Mouse (Mus musculus): Measurements from ENCODE around the gene Spaca7. TPM values are rescaled to one million over a fixed set of nuclear protein-coding genes. Genes with fewer than 3 reads are reported as not detected.
A peak's percentile ranks its signal among the peaks of the same experiment; 100 is the strongest.
"Not testable (repeated sequence)": the region's sequence is repeated elsewhere in the genome, so short reads cannot be mapped to it uniquely, and the experiment has no call there.

The Spaca7 gene
- polyA plus RNA-seq, 1 experiment = not detected

DNA sequence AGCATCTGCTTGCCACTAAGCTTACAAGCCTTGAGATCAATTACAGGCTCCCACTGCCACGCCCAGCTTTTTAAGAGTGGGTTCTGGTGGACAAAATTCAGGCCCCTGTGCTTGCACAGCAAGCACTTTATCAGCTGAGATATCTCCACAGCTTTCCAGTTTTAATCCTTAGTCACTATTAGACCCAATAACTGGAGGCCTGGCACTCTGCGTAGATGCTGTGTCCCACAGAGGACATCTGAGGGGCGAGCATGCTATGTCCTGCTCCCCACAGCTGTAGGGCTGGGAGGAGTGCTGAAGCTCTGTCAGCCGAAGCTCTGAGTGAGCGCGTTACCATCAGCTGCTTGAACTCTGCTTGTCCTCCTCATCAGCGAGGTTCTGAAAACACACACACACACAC is 6.3 kb upstream of the Spaca7 start:
- Histone ChIP-seq H3K79me3 (ENCODE audit: low read depth) (no peaks in the 10 kb centered on the region), H3ac (ENCODE audit: control insufficient read depth, insufficient read length, low read depth) (no peak overlapping the region), H3K4me3 (ENCODE audit: insufficient read depth, poor library complexity, severe bottlenecking) (no peak overlapping the region), H3K79me2 (ENCODE audit: control insufficient read depth, insufficient read depth) (no peaks in the 10 kb centered on the region), H3K27me3 (ENCODE audit: control insufficient read depth, insufficient read depth, insufficient read length) (peaks cover 12% of the 10 kb centered on the region), H3K36me3 (ENCODE audit: control insufficient read depth, insufficient read depth) (no peaks in the 10 kb centered on the region)
- TF ChIP-seq MYOG (IDR thresholded peaks at IDR 0.05; ENCODE audit: control insufficient read depth, extremely low read depth, insufficient read length) = no peak
- TF ChIP-seq CEBPB (IDR thresholded peaks at IDR 0.05; ENCODE audit: low read depth) = no peak
- TF ChIP-seq FOSL1 (IDR thresholded peaks at IDR 0.05; ENCODE audit: insufficient read depth, low read length, poor library complexity, severe bottlenecking) = no peak
- TF ChIP-seq CTCF (IDR thresholded peaks at IDR 0.05; ENCODE audit: control insufficient read depth, insufficient read depth, insufficient read length) = no peak
- TF ChIP-seq MAX (IDR thresholded peaks at IDR 0.05) = no peak
- no peak for TF ChIP-seq USF1 (IDR thresholded peaks at IDR 0.05; ENCODE audit: low read depth)
- no peak for TF ChIP-seq MYOD1 (IDR thresholded peaks at IDR 0.05; ENCODE audit: control insufficient read depth, insufficient read length, low read depth)

DNA sequence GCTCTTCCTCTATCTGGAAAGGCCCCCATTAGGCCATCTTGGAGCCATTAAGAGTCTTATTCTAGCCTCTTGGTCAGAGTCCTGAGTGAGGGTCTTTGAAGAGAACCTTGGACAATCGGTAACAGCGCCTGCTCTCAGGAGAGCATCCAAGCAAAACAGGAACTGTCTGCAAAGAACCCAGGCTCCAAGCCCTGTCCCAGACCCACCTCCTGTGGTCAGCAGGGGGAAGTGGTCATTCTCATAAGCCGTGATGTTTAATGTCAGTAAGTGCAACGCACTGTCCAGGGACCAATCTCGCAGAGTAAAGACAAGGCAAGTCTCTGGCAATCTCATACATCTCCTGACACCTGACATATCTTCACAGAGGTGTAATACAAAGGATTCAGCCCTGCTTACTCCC is 3.2 kb downstream of the Spaca7 start:
- H3K27me3 ChIP-seq (ENCODE audit: control insufficient read depth, insufficient read depth, insufficient read length) = peaks cover 4% of the 10 kb centered on the region
- H3K79me3 ChIP-seq (ENCODE audit: low read depth) = no peaks in the 10 kb centered on the region
- no peaks in the 10 kb centered on the region for H3K79me2 ChIP-seq (ENCODE audit: control insufficient read depth, insufficient read depth)
- TF ChIP-seq CEBPB (IDR thresholded peaks at IDR 0.05; ENCODE audit: low read depth) (no peak), MYOG (IDR thresholded peaks at IDR 0.05; ENCODE audit: control insufficient read depth, extremely low read depth, insufficient read length) (no peak)
- no peak overlapping the region for H3ac ChIP-seq (ENCODE audit: control insufficient read depth, insufficient read length, low read depth)
- H3K36me3 ChIP-seq (ENCODE audit: control insufficient read depth, insufficient read depth) = no peaks in the 10 kb centered on the region
- H3K4me3 ChIP-seq (ENCODE audit: insufficient read depth, poor library complexity, severe bottlenecking) = no peak overlapping the region

DNA sequence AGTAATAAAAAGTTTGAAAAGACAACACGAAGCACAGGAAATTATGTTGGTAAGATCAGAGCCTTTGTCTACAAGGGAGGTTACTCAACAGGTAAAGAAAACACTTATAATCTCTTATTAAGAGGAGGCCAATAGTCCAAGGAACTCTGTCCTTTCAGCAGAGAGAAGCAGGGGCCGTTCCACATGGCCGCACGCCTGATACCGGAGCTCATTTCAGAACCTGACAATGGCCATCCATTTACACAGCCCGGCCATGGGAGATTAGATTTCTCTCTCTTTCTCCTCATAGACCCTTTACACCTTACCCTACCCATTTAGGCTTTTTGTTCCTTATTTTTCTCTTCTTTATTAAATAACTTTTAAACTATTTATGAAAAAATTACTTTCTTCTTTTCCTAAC is 3.9 kb downstream of the Spaca7 start:
- Histone ChIP-seq H3K79me2 (ENCODE audit: control insufficient read depth, insufficient read depth) (no peaks in the 10 kb centered on the region), H3ac (ENCODE audit: control insufficient read depth, insufficient read length, low read depth) (no peak overlapping the region), H3K79me3 (ENCODE audit: low read depth) (no peaks in the 10 kb centered on the region), H3K27me3 (ENCODE audit: control insufficient read depth, insufficient read depth, insufficient read length) (peaks cover 4% of the 10 kb centered on the region), H3K36me3 (ENCODE audit: control insufficient read depth, insufficient read depth) (no peaks in the 10 kb centered on the region), H3K4me3 (ENCODE audit: insufficient read depth, poor library complexity, severe bottlenecking) (no peak overlapping the region)
- no peak for TF ChIP-seq MYOD1 (IDR thresholded peaks at IDR 0.05; ENCODE audit: control insufficient read depth, insufficient read length, low read depth)
- TF ChIP-seq CTCF (IDR thresholded peaks at IDR 0.05; ENCODE audit: control insufficient read depth, insufficient read depth, insufficient read length) = no peak
- TF ChIP-seq USF1 (IDR thresholded peaks at IDR 0.05; ENCODE audit: low read depth) = no peak
- TF ChIP-seq CEBPB (IDR thresholded peaks at IDR 0.05; ENCODE audit: low read depth) = no peak
- TF ChIP-seq MYOG (IDR thresholded peaks at IDR 0.05; ENCODE audit: control insufficient read depth, extremely low read depth, insufficient read length) = no peak
- no peak for TF ChIP-seq FOSL1 (IDR thresholded peaks at IDR 0.05; ENCODE audit: insufficient read depth, low read length, poor library complexity, severe bottlenecking)
- TF ChIP-seq MAX (IDR thresholded peaks at IDR 0.05) = no peak

DNA sequence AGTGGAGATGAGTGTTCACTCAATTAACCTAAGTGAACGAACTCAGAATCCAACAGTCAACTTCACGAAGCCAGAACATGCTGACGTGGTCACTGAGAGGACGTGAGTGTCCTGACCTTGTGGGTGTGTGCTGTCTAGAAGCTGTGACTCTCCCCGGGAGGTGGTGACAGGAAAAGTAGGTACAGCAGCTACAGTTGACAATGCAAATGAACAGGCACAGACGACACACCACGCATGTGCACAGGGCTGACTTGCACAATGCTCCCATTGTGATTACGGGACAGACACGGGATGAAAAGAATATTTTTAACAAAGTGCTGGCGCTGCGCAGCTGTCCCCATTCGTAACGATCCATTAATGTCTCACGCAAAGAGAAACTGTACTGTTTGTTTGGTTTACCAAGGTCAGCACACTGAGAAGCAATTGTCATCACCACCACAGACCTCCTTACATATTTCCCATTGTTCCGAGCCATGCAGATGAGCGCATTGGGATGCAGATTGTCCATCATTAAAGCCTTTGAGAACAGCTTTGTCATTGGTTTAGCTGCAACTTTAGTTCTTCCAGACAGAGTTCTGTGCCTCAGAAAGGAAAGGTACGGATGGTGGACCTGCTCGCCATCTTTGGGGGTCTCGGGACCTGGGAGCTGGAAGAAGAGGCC is 6.6 kb downstream of the Spaca7 start:
- not testable (repeated sequence) for H3K36me3 ChIP-seq (ENCODE audit: control insufficient read depth, insufficient read depth); H3K27me3 ChIP-seq (ENCODE audit: control insufficient read depth, insufficient read depth, insufficient read length); H3K79me3 ChIP-seq (ENCODE audit: low read depth); H3ac ChIP-seq (ENCODE audit: control insufficient read depth, insufficient read length, low read depth); H3K4me3 ChIP-seq (ENCODE audit: insufficient read depth, poor library complexity, severe bottlenecking); H3K79me2 ChIP-seq (ENCODE audit: control insufficient read depth, insufficient read depth)

DNA sequence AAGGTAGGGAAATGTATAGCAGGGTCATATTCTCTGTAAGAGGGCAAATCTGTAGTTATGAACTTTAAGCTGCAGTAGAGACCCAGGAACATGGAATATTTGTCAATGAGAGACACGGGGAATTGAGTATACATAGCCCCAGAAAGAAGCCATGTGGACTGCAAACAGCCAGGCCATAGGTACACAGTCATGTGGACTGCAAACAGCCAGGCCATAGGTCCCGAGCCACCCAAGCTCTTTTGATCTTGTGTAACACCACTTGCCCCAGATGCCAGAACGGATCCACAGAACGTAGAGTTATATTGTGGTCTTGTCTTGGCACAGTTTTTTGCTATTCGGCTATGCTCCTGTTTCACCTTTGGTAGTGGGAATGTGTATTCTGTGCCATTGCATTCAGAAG is 11.0 kb downstream of the Spaca7 start:
- Histone ChIP-seq H3K79me3 (ENCODE audit: low read depth) (no peaks in the 10 kb centered on the region), H3K27me3 (ENCODE audit: control insufficient read depth, insufficient read depth, insufficient read length) (peaks cover 3% of the 10 kb centered on the region), H3K79me2 (ENCODE audit: control insufficient read depth, insufficient read depth) (no peaks in the 10 kb centered on the region), H3K4me3 (ENCODE audit: insufficient read depth, poor library complexity, severe bottlenecking) (no peak overlapping the region), H3K36me3 (ENCODE audit: control insufficient read depth, insufficient read depth) (no peaks in the 10 kb centered on the region), H3ac (ENCODE audit: control insufficient read depth, insufficient read length, low read depth) (no peak overlapping the region)
- TF ChIP-seq CTCF (IDR thresholded peaks at IDR 0.05; ENCODE audit: control insufficient read depth, insufficient read depth, insufficient read length) = no peak
- no peak for TF ChIP-seq CEBPB (IDR thresholded peaks at IDR 0.05; ENCODE audit: low read depth)

DNA sequence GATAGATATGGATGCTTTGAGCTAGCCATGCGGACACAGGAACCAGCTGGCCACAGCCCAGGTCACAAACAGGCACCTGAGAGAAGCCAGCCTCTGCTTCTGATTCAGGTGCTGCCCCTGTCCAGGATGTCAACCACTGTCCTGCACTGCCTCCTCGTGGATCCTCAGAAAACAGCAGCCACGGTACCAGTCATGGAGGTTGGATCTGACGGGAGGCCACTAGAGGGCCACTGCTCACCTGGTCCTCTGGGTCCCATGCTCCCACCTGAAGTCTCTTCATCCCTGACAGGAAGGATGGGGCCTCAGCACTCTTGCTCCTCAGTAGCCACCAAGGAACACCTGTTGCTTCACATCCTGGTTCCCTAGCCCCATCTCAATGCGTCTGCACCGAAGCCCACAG is 34.4 kb downstream of the Spaca7 start:
- Histone ChIP-seq H3K36me3 (ENCODE audit: control insufficient read depth, insufficient read depth) (no peaks in the 10 kb centered on the region), H3ac (ENCODE audit: control insufficient read depth, insufficient read length, low read depth) (no peak overlapping the region), H3K79me3 (ENCODE audit: low read depth) (no peaks in the 10 kb centered on the region), H3K4me3 (ENCODE audit: insufficient read depth, poor library complexity, severe bottlenecking) (no peak overlapping the region), H3K27me3 (ENCODE audit: control insufficient read depth, insufficient read depth, insufficient read length) (peaks cover 13% of the 10 kb centered on the region), H3K79me2 (ENCODE audit: control insufficient read depth, insufficient read depth) (no peaks in the 10 kb centered on the region)
- TF ChIP-seq MAX (IDR thresholded peaks at IDR 0.05) = no peak
- no peak for TF ChIP-seq MYOG (IDR thresholded peaks at IDR 0.05; ENCODE audit: control insufficient read depth, extremely low read depth, insufficient read length)
- peak; percentile 87 for TF ChIP-seq CTCF (IDR thresholded peaks at IDR 0.05; ENCODE audit: control insufficient read depth, insufficient read depth, insufficient read length)
- no peak for TF ChIP-seq USF1 (IDR thresholded peaks at IDR 0.05; ENCODE audit: low read depth)
- no peak for TF ChIP-seq FOSL1 (IDR thresholded peaks at IDR 0.05; ENCODE audit: insufficient read depth, low read length, poor library complexity, severe bottlenecking)
